Mouse (Mus musculus) lung, postnatal 4 days (tissue): Measurements from ENCODE around the gene Rab37.

Experiments
- DNase-seq, 2 experiments: peaks; one replicate each; pipeline ENCODE4 v3.0.0; 2021

Gene Rab37

DNA sequence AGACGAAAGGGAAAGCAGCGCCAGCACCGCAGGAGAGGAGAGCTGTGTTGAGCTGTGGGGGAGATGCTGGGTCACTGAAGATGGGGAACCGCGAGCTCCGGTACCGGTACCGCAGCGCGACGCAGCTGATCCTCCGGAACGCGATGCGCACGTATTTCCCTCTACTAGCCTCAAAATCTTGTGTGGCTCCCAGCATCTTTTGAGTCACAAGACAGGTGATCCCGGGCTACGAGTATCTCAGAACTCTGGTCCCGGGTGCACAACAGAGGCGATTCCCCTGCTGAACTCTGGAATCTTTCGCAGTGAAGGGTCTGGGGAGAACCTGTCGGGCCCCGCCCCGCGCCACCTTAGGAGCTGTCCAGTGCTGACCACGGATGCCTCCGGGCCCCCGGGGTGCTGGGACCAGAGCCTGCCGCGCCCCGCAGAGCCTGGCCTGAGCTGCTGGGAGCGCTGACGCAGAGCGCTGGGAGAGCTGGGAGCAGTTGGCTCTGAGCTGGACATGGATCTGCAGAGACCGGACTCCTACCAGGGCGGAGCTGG, at the start of gene Rab37:
Rab37 (plus strand) TSS at position 70 of the 540 bp plus-strand sequence.
- peak in 1 of 2 experiments; percentile 31 for DNase-seq

DNA sequence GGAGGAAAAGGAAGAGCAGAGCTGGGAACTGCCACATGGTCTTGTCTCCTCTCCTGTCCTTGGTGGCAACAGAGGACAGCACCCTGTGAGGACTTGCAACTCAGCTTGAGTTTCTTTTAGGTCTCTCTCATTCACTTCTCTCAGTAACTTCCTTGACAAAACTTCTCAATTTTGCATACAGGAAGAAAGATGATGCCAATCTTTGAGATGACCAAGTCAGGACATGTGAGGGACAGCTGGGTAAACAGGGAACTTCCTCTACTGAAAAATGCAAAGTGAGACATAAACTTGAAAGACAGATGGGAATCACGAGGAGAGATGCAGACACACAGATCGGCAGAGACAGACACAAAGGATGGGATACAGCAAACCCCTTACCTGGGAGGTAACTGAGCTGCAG, 43.0 kb upstream of the Rab37 start, which contains the start of gene Cd300ld3:
Cd300ld3 (minus strand) TSS at position 151 of the 400 bp plus-strand sequence.
- DNase-seq = peak in 1 of 2 experiments; percentile 2

DNA sequence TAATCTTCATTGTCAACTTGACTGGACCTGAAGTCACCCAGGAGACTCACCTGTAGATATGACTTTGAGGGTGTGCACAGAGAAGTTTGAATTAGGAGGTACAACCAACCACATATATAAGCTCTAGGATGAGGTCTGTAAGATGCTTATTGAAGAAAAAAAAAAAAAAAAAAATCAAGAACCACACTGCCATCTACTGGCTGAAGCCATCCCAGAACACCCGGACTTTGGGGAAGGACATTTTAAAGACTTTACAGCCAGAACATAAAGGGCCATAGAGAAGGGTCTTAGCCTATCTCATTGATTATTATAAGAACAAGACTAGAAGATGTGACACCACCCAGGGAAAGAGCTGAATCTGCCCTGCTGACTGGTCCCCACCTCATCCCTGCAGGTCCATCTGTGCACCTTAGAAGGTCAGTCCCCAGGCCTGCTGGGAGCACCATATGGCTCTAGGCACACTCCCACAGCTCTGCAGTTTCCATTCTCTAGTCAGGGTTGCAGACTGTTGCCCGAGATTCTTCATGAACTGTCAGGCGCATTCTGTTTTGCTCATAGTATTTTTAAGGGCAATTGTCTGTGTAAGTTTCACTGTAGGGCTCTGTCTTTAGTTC, 41.8 kb upstream of the Rab37 start:
- DNase-seq = no peak

DNA sequence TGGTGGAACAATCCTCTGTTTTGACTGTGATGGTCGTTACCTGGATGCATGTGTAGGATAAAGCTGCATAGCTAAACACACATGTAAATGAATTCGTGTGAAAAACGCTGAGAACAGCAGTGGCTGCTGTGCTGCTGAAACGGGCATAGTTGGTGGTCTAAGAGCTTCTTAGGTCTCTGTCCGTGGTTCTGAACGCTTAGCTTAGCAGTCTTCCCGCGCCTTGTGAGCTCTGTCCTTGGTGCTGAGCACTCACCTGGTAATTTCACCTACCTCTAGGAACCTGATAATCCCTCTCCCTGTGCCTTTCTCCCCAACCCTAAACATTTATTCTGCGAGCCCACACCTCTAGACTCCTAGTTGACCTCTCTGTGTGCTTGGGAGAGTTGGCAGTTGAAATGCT, 39.0 kb upstream of the Rab37 start:
- DNase-seq = peak in 1 of 2 experiments; percentile 49

DNA sequence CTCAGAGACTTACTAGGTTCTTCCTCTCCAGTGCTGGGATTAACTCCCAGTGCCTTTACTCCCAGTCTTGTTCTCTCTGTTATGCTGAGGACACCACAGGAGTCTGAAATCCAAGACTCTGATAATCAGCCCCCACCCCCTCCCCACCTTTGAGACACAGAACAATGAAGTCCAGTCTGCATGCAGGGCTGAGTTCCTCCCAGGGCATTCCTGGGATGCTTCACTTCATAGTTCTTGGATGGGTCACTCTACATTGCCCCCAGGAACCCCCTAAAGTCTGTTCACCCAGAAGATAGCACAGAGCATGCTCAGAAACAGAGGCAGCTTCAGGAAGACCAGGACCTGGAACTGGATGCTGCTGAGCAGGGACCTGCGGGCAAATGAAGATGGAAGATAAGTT, 38.2 kb upstream of the Rab37 start:
- DNase-seq = no peak

DNA sequence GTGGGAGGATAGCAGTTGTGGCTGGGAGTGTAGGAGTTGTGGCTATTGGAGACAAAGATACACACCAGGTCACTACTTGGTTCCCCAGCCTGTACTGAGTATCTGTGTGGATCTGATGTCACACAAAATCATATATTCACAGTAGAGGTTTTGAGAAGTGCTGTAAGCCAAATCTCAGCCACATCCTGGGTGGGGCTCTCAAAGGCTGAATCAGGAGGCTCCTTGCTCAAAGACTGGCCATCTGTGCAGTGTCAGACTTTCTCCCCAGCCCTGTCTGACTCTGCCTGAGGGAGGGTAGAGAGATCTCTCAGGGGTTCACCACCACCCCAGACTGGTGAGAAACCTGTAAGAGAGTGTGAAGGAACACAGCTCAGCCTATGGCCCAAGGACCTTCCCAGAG, 36.7 kb upstream of the Rab37 start:
- no peak for DNase-seq

DNA sequence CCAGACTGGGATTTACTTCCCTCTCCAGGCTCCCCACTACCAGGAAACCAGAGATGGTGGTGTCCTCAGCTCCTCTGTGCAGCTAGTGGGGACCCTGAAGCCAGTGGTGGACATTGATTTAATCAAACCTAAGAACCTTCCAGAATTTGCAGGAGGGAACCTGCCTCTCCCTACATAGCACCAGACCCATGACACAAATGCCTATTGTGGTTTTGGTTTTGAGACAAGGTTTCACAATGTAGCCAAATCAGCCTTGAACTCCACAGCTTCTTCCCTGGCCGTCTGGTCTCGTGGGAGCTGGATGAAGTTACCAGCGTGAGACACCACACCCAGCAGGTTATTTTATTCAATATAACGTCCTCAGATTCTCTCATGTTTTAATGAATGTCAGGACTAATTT, 32.5 kb upstream of the Rab37 start:
- DNase-seq = no peak

DNA sequence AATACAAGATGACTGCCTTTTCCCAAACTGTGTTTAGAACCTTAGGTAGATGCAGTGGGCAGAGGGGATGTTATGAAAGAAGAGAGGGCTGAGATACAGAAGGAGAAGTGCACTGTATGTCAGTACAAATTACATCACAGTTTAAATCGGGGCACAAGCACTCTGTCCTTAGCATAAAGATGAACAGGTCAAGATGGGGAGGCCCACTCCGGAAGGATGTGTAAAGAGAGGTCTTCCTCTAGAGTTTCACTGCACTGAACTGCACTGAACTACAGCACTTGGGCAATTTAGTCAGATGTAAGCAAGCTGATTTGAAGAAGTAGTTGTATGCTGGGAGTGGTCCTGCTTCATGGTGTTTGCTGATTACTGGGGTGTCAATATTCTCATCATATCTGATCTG, 31.4 kb upstream of the Rab37 start:
- DNase-seq = no peak

DNA sequence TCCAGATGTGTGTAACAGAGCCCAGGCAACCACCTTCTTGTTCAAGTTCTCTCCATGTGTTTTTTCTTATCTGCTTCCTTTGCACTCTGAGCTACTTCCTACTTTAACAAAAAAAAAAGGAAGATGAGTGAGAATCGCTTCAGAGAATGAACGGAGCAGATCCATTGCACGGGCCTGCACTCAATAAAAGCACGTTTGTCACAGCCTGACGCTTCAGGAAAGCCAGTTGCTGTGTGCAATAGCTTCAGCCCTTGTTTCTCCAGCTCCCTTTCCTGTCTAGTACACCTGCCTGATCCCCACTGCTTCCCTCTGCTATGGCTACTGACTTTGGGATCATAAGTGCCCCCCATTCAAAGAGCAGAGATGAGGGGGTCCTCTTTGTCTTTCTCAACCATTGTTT, 29.2 kb upstream of the Rab37 start, which contains the start of gene Cd300e:
Cd300e (minus strand) TSS at position 101 of the 400 bp plus-strand sequence.
- DNase-seq = no peak

DNA sequence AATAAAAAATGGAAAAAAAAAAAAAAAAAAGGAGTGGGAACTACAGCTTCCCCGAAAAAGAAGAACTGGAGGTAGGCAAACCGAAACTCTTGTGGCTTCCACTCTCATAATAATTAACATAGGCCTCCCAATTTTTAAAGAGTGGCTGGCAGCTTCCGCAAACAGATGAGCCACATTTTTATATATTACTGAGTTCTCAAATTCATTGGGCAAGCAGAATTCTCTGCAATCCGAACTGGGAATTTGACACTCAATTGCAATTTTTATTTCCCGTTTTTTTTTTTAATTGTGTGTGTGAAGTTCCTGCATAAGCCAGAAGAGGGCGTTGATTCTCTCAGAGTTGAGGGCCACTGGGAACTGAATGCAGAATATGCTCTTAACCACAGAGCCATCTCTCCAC, 24.5 kb upstream of the Rab37 start:
- no peak for DNase-seq

DNA sequence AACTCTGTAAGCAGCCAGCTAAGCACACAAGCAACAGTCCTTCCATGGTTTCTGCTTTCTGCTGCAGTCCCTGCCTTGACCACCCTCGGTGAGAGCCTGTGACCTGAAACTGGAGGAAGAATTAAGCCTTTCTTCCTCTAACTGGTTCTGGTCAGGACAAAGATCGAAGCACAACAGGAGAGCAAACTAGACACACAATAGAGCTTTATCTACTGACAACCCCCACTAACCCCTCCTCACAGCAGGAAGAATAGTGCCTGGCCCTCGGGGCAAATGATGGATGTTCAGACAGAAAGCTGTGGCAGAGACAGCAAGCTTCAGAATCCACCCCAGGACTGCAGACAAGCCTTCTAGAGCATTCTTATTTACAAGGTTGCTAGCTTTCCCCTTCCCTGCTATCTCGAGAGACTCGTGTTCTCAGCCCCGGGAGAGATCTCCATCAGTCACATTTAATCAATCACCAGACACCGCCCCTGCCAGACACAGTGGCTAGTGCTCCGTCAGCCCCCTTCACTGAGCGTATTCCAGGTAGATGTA, 20.1 kb upstream of the Rab37 start:
- DNase-seq = no peak

DNA sequence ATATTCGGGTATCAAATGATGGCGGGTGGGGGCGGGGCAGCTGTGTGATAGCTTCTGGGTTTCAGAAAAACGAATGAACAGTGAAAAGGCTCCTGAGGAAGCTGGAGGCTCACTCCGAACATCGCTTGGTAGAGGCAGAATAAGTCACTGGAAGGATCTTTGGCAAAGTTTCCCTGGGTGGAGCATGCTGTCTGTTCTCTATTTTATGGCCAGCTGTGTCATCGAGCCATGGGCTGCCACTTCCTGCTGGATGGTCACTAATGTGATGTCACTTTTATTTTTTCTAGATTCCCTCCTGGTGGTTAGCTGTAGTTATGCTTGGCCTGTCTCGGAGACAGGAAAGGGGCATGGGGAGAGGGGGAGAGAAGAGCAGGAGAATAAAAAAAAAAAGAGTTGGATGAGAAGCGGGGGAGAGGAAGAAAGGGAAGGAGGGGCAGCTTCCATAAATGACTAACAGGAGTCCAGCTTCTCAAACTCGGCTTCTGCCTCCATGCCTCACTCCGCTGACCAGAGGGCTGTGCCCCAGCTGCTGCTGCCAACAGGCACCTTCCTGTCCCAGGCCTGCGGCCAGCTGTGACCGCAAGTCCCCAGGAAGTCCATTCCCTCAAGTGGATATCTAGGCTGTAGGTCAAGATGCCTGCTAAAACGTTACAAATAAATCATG, 19.5 kb upstream of the Rab37 start:
- DNase-seq = peak; percentile 67 to 85

DNA sequence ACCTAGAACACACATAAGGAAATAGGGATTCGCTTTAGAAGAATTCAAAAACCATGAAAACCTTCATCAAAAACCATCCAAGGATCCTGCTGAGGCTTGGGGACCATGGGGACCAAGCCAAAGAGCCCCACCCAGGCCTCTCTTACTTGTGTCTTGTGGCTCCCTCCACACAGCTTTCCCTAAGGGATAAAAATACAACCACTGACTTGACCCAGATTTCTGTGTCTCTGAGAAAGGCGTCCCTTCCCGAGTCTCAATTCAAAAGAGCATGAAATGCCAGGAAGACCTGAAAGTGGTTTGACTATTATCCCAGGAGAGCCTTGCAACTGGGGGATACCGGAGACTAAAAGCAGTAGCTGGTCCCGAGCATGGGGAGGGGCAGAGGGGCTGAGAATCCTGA, 18.2 kb upstream of the Rab37 start:
- no peak for DNase-seq

DNA sequence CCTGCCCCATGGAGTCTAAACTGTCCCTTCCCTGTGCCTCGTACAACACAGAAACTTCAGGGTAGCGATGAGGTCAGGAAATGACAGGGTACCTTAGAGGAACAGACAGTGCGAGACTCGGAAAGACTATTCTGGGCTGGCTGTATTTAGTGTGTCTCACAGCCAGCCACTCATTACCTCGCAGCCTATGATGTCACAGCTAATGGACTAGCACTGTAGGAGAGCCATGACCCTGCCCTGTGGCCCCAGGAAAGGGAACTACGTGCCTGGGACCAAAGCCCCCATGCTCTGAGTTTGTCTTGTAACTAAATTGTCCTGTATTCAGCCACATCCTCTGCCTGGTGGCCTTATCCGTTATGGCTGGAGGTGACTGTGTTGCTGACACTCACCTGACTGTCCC, 15.8 kb upstream of the Rab37 start:
- DNase-seq = no peak

DNA sequence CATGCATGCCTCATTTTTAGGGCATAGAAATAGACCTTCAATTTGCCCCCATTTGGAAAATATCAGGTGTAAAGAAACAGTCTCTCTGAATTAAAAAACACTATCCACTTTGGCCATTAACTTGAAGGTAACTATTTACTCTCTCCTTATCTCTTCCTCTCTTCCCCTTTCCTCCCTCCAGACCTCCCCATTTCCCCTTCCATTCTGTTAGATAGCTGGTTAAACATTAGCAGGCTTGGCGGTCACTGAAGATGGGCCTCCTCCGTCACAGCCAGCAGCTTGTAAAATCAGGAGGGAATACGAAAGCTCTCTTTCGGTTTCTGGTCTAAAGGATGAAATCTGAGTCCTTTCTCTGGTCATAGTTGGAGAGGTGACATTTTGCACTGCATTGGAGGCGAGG, 15.4 kb upstream of the Rab37 start:
- DNase-seq = no peak

DNA sequence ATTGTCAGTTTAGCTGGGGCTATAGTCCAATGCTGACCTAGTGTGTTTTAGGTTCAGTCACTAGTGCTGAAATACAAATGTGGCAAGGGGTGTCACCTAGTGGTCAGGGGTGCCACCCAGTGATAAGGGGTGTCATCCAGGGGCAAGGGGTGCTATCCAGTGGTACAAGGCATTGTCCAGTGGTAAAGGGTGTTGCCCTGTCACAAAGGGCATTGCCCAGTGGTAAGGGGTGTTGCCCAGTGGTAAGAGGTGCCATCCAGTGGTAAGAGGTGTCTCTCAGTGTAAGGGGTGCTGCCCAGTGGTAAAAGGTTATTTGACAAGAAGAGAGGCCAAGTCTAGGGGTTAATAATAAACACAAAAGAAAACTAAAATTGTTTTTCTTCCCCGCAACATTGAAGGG, 13.8 kb upstream of the Rab37 start:
- DNase-seq = no peak

DNA sequence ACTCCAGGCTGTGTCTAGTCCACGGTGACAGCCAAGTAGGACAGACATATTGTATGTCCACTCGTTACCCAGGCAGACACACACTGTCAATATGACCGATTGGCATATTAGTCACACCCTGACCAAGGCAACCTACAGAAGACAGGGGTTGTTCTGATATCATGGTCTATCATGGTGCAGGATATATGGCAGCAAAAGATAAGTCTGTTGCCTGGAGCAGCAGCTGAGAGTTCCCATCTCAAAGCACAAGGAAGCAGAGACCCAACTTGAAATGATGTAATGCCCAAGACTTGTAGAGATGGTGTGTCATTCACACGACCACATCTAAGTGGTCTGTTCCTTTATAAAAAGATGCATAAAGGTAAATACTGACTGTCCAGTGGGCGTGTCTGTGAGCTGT, 12.6 kb upstream of the Rab37 start:
- DNase-seq = no peak

DNA sequence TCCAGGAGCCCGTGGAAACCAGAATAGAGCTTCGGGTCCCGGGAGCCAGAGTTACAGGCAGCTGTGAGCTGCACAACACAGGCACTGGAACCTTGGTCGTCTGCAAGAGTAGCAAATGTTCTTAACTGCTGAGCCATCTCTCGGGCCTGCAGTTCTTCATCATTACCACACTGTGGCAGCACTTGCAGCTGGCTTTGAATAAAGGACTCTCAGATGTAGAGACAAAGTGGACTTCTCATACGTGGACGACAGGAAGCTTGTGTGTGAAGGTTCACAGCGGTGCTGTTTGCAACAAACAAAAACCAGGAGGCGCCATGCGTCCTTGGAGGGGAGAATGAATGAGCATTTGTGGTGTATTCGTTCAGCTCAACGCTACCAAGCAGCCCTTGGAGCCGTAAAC, 10.3 kb upstream of the Rab37 start:
- peak; percentile 33 to 62 for DNase-seq

DNA sequence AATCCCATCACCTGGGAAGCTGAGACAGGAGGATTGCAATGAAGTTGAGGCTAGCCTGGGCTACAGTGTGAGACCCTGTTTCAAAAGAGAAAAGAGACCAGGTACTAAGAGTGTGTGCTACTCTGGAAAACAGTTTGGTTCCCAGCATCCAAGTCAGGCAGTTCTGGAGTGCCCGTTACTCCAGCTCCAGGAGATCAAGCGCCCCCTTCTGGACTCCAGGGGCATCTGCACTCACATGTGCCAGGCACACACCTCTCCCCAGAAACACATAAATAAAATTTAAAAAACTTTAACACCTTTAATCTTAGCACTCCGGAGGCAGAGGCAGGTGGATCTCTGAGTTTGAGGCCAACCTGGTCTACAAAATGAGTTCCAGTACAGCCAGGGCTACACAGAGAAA, 9.9 kb upstream of the Rab37 start:
- DNase-seq = no peak

DNA sequence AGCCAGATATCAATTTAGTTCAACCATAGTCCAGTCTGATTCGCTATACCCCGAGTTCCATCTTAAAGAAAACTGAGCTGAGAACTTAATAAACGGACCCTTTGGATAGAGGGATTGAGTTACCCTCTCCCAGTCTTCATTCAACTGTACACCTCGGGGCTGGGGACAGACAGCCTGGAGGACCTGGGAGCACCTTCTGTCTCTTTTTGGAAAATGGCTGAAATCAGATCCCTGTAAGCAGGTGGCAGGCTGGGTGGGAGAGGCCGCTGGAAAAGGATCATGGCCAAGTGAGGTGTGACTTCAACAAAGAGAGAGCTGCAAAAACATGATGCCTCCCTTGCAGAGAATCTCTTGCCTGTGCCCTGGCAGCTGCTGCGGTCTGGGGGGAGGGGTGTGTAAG, 9.0 kb upstream of the Rab37 start:
- no peak for DNase-seq

DNA sequence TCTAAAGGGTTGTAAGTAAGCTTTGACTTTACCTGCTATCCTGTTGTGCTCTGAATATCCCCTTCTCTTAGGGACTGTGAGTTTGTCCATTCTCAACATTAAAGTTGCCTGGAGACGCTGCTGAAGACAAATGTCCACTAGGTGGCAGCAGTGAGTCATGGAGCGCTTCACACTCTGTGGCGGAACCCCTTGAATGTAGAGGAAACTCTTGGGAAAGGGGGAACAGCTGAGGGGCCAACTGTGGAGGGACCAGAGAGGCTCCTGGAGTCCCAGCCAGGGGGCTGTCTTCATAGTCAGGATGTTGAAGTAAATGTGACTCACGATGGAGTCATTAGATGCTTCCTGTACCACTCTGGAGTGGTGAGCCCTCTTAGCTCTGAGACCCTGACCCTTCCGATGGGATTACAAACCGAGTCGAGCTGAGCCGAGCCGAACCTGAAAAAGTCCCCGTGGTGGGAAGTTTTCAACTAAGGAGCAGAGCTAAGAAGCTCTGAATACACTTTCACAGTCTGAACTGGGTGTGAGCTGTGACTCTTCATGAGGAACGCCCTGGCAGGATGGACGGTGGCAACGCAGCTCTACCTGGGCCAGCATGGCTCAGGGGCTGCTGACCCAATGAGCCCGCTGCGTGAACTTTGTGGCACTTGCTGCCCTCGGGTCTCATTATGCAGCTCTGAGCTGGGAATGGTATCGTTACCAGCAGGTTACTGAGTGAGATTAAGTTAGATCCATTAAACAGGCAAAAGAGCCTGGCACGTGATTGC, 7.7 kb upstream of the Rab37 start:
- peak; percentile 44 to 78 for DNase-seq

DNA sequence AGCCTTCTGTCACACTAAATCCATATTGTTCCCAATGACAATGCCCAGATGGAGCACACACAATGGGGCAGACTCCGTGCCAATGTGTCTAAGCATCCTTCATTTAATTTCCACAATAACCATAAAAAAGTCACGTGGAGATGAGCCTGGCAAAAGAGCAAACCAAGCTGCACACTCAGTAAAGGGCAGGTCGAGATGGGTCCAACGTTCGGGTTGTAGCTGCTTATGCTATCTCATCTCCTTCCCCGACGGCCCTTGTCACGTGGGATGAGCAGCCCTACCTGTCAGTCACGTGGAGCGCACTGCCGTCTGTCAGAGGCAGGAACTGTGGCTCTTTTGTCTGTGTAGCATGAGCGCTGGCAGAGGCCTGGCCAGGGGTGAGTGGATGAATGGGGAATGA, 6.6 kb upstream of the Rab37 start:
- no peak for DNase-seq

DNA sequence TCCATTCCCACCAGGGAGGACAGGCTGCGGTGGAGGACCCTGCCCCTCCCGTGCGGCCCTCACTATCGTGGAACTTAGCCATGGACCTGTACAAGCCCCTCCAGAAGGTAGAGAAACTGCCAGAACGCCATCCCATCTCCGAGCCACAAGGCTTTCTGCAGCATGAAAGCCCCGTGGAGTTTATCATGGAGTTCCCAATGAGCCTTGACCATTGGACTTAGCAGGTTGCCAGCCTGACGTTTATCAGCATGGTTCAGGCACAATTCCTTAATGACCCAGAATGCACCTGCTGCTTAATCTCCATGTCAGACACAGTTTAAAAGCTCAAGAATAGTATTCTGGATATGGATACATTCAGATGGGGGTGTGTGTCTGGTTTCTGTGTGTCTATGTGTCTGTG, 6.2 kb upstream of the Rab37 start:
- no peak for DNase-seq

DNA sequence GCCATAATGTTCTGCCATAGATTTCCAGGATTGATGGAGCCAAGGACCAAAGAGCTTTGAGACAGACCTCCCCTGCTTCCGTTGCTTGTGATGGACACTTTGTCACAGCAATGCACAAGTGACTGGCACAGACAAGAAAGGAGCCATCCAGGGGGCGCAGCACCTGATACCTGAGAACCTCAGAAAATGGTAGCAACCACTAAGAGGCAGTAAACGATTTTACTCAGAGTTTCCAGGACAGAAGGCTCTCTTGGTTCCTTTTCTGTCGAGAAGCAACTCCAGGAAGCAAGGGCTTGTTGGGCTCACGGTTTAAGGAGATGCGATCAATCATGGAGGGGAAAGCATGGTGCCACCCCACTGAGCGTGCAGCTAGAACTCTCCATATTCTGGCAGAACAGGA, 5.0 kb upstream of the Rab37 start:
- DNase-seq = no peak
